Mouse (Mus musculus) left cerebral cortex, adult 11 months (tissue): ENCODE data around the gene Xrn1.
"Not testable (repeated sequence)": the region's sequence is repeated elsewhere in the genome, so short reads cannot be mapped to it uniquely, and the experiment has no call there.

Source experiments
- DNase-seq: peaks from one replicate; pipeline ENCODE4 v3.0.0; 2022; ENCODE audit warnings: low spot score

The Xrn1 gene

DNA sequence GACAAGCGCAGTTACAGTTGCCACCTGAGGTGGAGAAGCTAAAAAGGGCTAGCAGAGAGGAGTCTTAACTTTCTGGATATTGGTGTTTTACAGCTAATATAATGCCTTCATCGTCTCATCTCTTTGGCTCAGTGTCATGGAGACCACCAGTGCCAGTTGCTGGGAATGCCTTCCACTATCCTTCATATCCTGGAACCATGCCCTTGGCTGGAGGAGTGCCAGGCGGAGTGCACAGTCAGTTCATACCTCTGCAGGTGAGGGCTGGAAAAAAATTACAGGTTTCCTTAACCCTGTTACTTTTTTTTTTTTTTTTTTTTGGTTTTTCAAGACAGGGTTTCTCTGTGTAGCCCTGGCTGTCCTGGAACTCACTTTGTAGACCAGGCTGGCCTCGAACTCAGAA, 96.9 kb downstream of the Xrn1 start:
- no peak for DNase-seq

- peak; percentile 30 for DNase-seq
Observed at GRCm38 (mm10) chr9:96054878-96055277, 100.3 kb downstream of the Xrn1 start.

GRCm38 (mm10) chr9:96056417-96057223, 102.1 kb downstream of the Xrn1 start:
- DNase-seq, result no peak

- no peak for DNase-seq
Observed at GRCm38 (mm10) chr9:96063083-96063802, 108.7 kb downstream of the Xrn1 start.

- DNase-seq, result no peak
Observed at GRCm38 (mm10) chr9:96063803-96064475, 109.4 kb downstream of the Xrn1 start.

DNA sequence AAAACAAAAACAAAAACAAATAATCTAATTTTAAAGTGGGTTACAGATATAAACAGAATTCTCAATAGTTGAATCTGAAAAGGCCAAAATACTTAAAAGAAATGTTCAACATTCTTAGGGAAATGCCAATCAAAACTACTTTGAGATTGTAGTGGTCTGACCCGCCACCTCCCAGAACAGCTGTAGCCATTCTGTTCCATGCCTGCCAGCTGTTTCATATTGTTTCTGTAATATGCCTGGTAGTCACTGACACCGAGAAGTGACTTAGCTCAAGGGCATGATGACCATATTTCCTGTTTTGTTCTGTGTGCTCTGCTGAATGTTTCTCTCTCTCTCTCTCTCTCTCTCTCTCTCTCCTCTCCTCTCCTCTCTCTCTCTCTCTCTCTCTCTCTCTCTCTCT, 112.9 kb downstream of the Xrn1 start:
- no peak for DNase-seq

DNA sequence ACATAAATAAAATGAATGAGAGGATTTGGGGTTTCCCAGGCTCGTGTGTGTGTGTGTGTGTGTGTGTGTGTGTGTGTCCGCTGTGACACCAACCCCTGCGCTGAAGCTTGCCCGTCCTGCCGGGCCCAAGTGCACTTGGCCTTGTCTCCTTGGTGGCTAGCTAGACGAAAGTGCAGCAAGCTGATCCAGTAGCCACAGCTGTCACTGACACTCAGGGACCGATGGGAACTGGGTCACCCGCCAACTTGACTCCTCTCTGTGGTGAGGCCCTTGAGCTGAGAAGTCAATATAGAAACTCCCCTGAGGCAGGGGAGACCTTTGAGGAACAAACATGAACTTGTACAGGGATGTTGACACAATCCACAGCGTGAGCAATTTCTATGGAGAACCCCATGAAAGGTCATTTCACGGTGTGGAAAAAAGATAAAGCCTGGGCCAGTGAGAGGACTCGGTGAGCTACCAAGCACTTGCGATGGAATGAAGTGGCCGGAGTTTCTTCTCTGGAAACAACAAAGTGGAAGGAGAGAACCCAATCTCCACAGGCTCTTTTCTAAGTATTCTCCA, 124.3 kb downstream of the Xrn1 start:
- DNase-seq, result no peak

DNA sequence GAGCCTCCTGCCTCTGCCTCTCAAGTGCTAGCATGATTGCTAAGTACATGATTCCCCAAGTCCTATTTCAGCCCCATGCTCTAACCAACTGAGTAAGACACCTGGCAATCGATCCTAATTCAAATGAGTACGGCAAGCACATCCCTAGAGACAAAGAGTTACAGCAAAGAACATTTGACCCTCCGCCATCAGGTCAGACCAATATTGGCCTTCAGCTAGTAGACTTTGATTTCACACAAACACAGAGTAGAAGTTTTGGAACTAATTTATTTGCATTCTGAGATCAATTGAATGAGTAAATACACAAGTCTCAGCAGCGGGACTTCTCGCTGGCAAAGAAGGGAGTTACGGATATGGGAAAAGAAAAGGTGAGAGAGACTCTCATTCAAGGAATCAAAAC, 130.7 kb downstream of the Xrn1 start:
- DNase-seq, result no peak

DNA sequence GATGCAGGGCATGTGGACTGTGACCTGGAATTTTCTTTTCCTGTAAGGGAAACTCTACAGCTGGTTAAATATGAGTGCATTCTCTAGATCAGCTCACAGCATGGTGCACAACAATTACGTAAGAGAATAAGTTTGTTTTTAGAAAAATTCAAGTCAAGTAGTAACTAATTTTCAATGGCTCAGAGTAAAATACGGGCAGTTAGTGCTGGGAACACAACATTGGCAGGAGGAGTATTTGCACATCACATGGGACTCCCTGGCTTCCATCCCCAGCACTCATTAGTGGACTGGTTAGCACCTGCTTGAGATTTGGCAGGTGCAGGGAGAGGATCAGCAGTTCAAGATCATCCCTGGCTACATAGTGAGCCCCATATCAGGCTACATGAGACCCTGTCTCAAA, 133.1 kb downstream of the Xrn1 start:
- DNase-seq, result no peak

DNA sequence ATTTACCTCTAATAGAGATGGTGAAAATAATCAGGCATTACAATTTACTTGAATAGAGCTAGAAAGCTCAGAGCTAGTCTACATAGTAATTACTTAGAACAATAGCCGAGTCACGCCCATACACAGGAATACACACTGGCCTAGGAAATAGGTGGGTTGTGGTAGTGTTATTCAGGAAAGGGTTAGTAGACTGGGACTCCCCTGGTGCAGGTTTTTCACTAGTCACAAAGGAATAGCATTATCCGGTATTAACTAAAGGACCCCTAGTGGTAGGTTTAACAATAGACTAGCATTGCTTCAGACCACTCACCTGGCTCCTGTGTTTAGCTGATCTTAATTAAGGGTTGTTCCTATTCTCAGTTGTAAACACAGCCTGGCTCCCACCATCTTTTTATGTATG, 133.9 kb downstream of the Xrn1 start:
- DNase-seq, result not testable (repeated sequence)

GRCm38 (mm10) chr9:96092637-96093036, 138.1 kb downstream of the Xrn1 start:
- DNase-seq, result not testable (repeated sequence)

- DNase-seq, result no peak
Observed at GRCm38 (mm10) chr9:96093221-96093620, 138.7 kb downstream of the Xrn1 start.

DNA sequence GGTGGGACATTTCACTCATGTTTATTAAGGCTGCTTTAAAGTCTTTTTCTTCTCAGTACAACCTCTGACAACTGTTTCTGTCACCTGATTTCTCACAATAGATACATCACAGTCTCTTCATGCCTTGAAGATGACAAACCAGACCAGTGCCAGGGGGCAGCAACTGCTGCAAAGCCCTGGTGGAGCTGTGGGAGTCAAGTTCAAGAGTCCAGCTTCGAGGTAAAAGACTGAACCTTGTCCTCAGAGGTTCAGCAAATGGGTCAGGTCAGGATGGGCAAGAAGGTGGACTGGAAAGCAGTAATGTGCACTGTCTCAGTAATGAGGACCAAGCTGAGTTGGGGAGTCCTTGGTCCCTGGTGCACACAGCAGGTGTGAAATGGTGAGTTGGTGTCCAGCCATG, 139.8 kb downstream of the Xrn1 start:
- DNase-seq, result no peak

GRCm38 (mm10) chr9:96095192-96095591, 140.6 kb downstream of the Xrn1 start:
- DNase-seq, result no peak

DNA sequence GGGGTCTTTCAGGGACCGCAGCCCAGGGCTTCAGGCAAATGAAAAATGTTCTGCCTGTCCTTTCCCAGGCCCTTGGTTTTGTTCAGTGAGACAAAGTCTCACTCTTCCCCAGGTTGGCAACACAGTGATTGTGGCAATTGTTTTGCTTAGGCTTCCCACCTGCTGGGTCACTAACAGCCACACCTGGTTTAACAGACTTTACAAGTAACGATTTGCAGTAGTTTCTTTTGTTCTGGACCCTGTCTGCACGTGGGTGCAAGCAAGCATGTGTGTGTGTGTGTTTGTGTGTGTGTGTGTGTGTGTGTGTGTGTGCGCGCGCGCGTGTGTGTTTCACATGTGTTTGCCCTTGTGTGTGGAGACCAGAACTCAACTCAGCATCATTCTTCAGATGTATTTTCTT, 148.3 kb downstream of the Xrn1 start:
- no peak for DNase-seq
